Mouse (Mus musculus) midbrain, embryonic 16.5 days (tissue): ENCODE measurements around the gene Fam110a. TPM values are rescaled to one million over a fixed set of nuclear protein-coding genes. Genes with fewer than 3 reads are reported as not detected.

ENCODE experiments used
- ATAC-seq: fragments of 200-750 bp; cut with Nextera tagmentation; 2 replicates; pipeline ENCODE4 v1.8.0; 2017; ENCODE audit warnings: moderate TSS enrichment
- H3K27ac ChIP-seq: fragments of 300-500 bp; sonication (generic); 2 replicates; pipeline ENCODE4 v1.5.1; 2014; ENCODE audit warnings: mild to moderate bottlenecking, low read length, mixed read lengths
- H3K27me3 ChIP-seq: fragments of 300-500 bp; sonication (generic); 2 replicates; pipeline ENCODE4 v1.6.1; 2014; ENCODE audit warnings: low read depth, low read length, mixed read lengths; ENCODE audit not compliant: control insufficient read depth, insufficient read depth
- H3K36me3 ChIP-seq: fragments of 300-500 bp; sonication (generic); 2 replicates; pipeline ENCODE4 v1.6.1; 2014; ENCODE audit warnings: mild to moderate bottlenecking, low read length, moderate library complexity, mixed read lengths; ENCODE audit not compliant: control insufficient read depth, insufficient read depth
- H3K4me1 ChIP-seq: fragments of 300-500 bp; sonication (generic); 2 replicates; pipeline ENCODE4 v1.6.1; 2014; ENCODE audit warnings: mild to moderate bottlenecking, low read length, mixed read lengths; ENCODE audit not compliant: control insufficient read depth, insufficient read depth
- H3K4me2 ChIP-seq: fragments of 300-500 bp; sonication (generic); 2 replicates; pipeline ENCODE4 v1.6.1; 2014; ENCODE audit warnings: mild to moderate bottlenecking, low read length, mixed read lengths
- H3K4me3 ChIP-seq: fragments of 300-500 bp; sonication (generic); 2 replicates; pipeline ENCODE4 v1.5.1; 2014; ENCODE audit warnings: low read depth, mild to moderate bottlenecking, low read length, moderate library complexity, mixed read lengths
- H3K9ac ChIP-seq: fragments of 300-500 bp; sonication (generic); 2 replicates; pipeline ENCODE4 v1.6.1; 2014; ENCODE audit warnings: low read depth, low read length, mixed read lengths
- H3K9me3 ChIP-seq: fragments of 300-500 bp; sonication (generic); replicated peaks from 2 replicates; pipeline ENCODE4 v1.6.1; 2014; ENCODE audit warnings: mild to moderate bottlenecking, low read length, mixed read lengths; ENCODE audit not compliant: control insufficient read depth, poor library complexity, severe bottlenecking
- WGBS: fragments of 180-500 bp; shearing (Covaris S2); extraction: QIAGEN DNeasy Blood & Tissue Kit; methylation state at CpG from one replicate; pipeline ENCODE4 v1.1.7; 2014; 5-methylcytosine and 5-hydroxymethylcytosine counted together
- polyA plus RNA-seq: library from polyadenylated mRNA; unstranded; fragments of >200 nt; fragmentation: Nextera tagmentation; extraction: Ambion mirVana; gene quantifications from 2 replicates; pipeline ENCODE4 v1.2.1, GENCODE M21; 2015

The Fam110a gene
- 57.5 and 59.1 TPM in 2 replicates for polyA plus RNA-seq

DNA sequence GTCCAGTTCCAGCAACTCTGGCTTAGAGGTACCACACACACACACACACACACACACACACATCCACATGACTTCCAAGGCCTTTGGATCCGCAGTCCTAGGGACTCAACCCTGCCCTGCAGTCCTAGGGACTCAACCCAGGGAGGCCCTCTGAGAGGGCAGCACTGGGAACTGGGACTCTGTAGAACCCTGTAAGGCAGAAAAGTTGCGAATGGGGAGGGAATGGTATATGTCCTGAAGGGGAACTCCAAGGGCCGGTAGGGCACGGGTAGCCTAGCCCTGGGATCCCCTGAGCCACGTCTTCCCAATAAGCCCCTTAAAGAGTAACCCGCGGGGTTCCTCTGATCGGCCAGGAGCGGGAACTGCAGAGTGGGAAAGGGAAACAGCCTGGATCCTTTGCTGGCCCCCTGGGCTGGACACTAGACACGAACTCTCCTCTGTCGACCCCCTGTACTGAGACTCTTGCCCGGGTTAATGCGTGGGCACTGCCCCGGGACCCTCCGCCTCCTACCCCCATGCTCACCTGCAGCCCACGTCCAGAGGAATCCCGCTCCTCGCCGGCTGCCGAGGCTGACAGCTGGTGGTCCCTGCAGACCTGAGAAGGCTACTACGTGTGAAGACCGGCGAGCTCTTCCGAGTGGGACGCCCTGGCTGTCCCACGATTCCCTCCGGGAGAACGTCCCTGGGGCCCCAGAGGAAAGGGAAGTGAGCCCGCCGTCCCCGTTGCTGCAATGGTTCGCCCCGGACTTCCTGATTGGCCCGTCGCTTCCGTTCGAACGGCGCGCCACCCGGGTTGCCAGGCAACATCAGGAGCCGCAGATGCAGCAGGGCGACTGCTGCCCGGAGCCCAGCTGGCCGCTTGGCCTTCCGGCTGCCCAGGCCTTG, at the start of gene Fam110a:
Fam110a (minus strand) TSS at position 750 of the 885 bp plus-strand sequence.
- under 1% methylated on average over 46 of the region's 46 CpGs for WGBS
- Histone ChIP-seq H3K27ac (peak within 1 kb of the TSS; percentile 66), H3K36me3 (no peaks in the 10 kb centered on the region), H3K4me1 (peaks cover 14% of the 10 kb centered on the region), H3K9ac (peak within 1 kb of the TSS; percentile 82), H3K4me2 (peak within 1 kb of the TSS; percentile 59), H3K9me3 (no peaks in the 10 kb centered on the region), H3K27me3 (no peaks in the 10 kb centered on the region), H3K4me3 (peak within 1 kb of the TSS; percentile 77)
- peak; percentile 91 for ATAC-seq

DNA sequence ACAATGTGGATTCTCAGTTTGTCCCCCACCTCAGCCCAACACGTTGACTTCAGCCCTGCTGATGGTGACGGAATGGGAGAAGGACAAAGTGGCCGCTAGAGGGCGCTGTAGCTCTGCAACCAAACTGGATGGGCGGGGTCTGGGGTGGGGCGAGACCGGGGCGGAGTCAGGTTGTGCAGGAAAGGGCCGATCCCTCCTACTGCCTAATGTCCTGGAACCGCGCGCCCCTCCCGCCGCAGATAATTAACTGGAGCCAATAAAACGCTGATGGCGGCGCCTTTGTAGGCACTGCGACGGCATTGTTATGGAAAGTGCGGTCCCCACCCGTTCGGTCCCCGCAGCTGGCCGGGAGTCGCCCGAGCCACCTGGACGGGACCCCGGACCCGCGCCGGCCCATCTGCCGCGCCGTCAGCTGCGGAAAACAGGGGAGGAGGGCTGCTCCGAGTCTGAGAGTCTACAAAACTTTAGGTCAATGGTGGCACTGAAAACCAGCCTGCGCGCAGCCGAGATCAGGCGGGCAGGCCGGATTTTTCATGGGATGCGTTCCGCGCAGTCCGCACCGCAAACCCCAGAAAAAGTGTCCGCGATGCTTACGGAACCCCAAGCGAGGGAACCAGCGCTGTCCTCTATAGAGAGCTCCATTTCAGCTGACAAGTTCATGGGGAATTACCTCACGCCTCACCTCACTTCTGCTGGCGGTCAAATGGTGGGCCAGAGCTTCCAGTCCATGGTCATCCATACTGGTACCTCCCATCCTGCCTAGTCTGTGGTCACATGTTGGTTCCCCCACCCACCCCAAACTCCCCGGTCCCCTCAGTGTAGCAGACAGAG, 49.4 kb upstream of the Fam110a start:
- peak overlapping the region; percentile 64 for H3K4me3 ChIP-seq
- peak; percentile 91 for ATAC-seq
- peak overlapping the region; percentile 92 for H3K4me2 ChIP-seq
- WGBS: under 1% methylated on average over 54 of the region's 54 CpGs
- H3K9me3 ChIP-seq: no peaks in the 10 kb centered on the region
- peaks cover 4% of the 10 kb centered on the region; the same call in 1 of the 2 replicates for H3K4me1 ChIP-seq
- no peaks in the 10 kb centered on the region for H3K36me3 ChIP-seq
- H3K27me3 ChIP-seq: peaks cover 3% of the 10 kb centered on the region; the same call in 1 of the 2 replicates
- H3K27ac ChIP-seq: no peak overlapping the region
- H3K9ac ChIP-seq: peak overlapping the region; percentile 72

DNA sequence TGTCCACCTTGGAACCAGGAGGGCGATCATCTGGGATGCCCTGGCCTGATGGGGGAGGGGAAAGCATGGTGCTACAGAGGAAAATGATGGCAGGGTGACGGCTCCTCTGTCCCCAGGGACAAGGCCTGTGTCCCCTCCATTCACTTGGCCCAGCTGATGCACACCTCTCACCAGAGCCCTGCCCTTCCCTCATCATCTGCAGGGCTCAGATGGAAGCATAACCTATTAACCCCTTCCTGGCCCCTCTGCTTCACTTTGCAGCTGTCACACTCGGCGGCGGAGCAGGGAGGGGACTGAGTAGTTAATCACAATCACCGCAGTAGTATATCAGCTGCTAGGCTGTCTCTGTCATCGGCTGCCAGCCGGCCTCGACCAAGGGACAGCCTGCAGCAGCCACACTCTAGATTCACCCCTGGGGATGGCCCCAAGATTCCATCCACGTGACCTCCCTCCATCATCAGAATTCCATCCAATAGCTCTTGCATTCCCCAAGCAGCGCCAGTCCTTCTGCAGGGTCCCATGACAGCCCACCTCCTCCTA, 44.9 kb upstream of the Fam110a start:
- no peak for ATAC-seq
- WGBS: 32% methylated on average over 11 of the region's 11 CpGs
- Histone ChIP-seq H3K4me1 (peaks cover 4% of the 10 kb centered on the region; the same call in 1 of the 2 replicates), H3K9ac (0 out of 2 replicates have a peak overlapping the region, but pooled peaks have one; percentile 36), H3K27ac (no peak overlapping the region), H3K4me2 (no peak overlapping the region), H3K4me3 (no peak overlapping the region), H3K9me3 (no peaks in the 10 kb centered on the region; the same call in 1 of the 2 replicates), H3K36me3 (no peaks in the 10 kb centered on the region), H3K27me3 (no peaks in the 10 kb centered on the region; the same call in 1 of the 2 replicates)

- Histone ChIP-seq H3K4me3 (no peak overlapping the region), H3K27ac (no peak overlapping the region), H3K36me3 (no peaks in the 10 kb centered on the region), H3K4me2 (no peak overlapping the region), H3K9ac (no peak overlapping the region), H3K27me3 (no peaks in the 10 kb centered on the region), H3K9me3 (no peaks in the 10 kb centered on the region; the same call in 1 of the 2 replicates), H3K4me1 (peaks cover 4% of the 10 kb centered on the region; the same call in 1 of the 2 replicates)
- ATAC-seq: no peak
Measured at GRCm38 (mm10) chr2:152022022-152022421, 42.0 kb upstream of the Fam110a start.

- no peak overlapping the region for H3K27ac ChIP-seq
- H3K4me1 ChIP-seq: peaks cover 4% of the 10 kb centered on the region; the same call in 1 of the 2 replicates
- H3K9me3 ChIP-seq: no peaks in the 10 kb centered on the region; the same call in 1 of the 2 replicates
- 22% methylated on average over 6 of the region's 6 CpGs for WGBS
- H3K4me2 ChIP-seq: no peak overlapping the region
- peak; percentile 61 for ATAC-seq
- H3K4me3 ChIP-seq: no peak overlapping the region
- no peak overlapping the region for H3K9ac ChIP-seq
- H3K36me3 ChIP-seq: no peaks in the 10 kb centered on the region
- no peaks in the 10 kb centered on the region for H3K27me3 ChIP-seq
Measured at GRCm38 (mm10) chr2:152020255-152020654, 40.2 kb upstream of the Fam110a start.

DNA sequence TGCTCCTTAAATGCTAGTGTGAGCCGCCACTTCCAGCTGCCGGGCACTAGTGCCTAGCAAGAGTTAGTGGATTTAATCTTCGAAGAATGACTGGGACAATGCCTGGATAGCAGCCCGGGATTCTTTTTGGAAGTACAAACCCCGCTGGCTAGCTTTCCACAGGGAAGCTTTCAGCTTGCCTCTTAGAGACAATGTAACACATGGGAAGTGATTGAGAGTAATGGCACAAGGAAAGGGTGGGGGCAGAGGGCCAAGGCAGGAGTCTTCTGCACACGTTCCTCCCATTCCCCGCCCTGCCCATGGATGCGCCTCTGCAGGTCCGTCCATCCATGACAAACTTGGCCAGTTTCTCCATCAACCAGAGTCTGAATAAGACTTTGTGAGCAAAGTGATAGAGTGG, 36.6 kb upstream of the Fam110a start:
- Histone ChIP-seq H3K4me2 (no peak overlapping the region), H3K36me3 (no peaks in the 10 kb centered on the region), H3K27ac (no peak overlapping the region), H3K27me3 (no peaks in the 10 kb centered on the region), H3K9me3 (no peaks in the 10 kb centered on the region), H3K9ac (no peak overlapping the region), H3K4me1 (no peaks in the 10 kb centered on the region), H3K4me3 (no peak overlapping the region)
- WGBS: 44% methylated on average over 9 of the region's 9 CpGs
- ATAC-seq: no peak

- Histone ChIP-seq H3K4me1 (no peaks in the 10 kb centered on the region), H3K36me3 (no peaks in the 10 kb centered on the region), H3K4me2 (no peak overlapping the region), H3K27ac (no peak overlapping the region), H3K27me3 (no peaks in the 10 kb centered on the region), H3K9ac (no peak overlapping the region), H3K4me3 (no peak overlapping the region), H3K9me3 (no peaks in the 10 kb centered on the region)
- no peak for ATAC-seq
- WGBS: 28% methylated on average over 4 of the region's 4 CpGs
Measured at GRCm38 (mm10) chr2:152015997-152016396, 36.0 kb upstream of the Fam110a start.

- no peaks in the 10 kb centered on the region for H3K36me3 ChIP-seq
- no peak overlapping the region for H3K4me3 ChIP-seq
- no peak overlapping the region for H3K27ac ChIP-seq
- H3K4me1 ChIP-seq: no peaks in the 10 kb centered on the region
- 90% methylated on average over 2 of the region's 2 CpGs for WGBS
- no peaks in the 10 kb centered on the region for H3K27me3 ChIP-seq
- no peaks in the 10 kb centered on the region for H3K9me3 ChIP-seq
- H3K9ac ChIP-seq: no peak overlapping the region
- ATAC-seq: no peak
- no peak overlapping the region for H3K4me2 ChIP-seq
Measured at GRCm38 (mm10) chr2:152012701-152013100, 32.7 kb upstream of the Fam110a start.
